Mouse (Mus musculus): ENCODE results near the gene Ccnk.

Ccnk gene

GRCm38 (mm10) chr12:108193878-108194277 lies 14.5 kb downstream of the Ccnk start:
- DNase-seq: no peak

GRCm38 (mm10) chr12:108195761-108196160 lies 16.4 kb downstream of the Ccnk start:
- DNase-seq: no peak

DNA sequence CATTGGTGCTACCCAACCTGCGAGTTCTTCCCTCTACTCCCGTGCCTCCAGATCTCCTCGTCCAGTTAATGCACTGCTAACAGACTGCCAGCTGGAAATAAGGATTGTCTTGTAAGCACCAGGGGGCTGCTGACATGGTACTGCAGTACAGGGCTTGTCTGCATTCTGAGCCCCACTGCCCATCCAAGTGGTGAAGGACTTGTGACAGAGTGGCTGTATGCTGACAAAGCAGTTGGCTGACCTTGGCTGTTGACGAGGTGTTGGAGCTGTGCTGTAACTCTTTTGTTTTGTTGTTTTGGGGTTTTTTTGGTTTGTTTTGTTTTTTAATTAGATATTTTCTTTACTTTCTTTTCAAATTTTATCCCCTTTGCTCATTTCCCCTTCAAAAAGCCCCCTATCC lies 19.1 kb downstream of the Ccnk start:
- no peak for DNase-seq

DNA sequence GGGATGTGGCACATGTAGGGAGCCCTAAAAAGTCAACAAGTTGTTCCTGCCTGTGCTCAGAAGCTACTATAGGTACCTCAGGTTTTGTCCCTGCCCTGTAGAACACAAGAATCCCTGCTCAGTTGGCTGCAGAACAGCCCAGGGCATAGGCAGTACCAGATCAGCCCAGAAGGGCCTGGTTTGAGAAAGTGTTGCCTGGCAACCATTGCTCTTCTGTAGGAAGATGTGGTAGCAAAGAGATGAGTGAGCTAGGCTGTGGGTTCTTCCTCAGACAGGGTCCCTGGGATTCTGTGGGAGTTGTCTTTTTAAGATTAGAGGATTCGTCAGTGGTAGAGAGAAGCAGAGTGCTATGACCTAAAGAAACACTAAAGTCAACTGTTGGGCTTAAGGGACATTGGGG lies 20.7 kb downstream of the Ccnk start:
- no peak for DNase-seq

DNA sequence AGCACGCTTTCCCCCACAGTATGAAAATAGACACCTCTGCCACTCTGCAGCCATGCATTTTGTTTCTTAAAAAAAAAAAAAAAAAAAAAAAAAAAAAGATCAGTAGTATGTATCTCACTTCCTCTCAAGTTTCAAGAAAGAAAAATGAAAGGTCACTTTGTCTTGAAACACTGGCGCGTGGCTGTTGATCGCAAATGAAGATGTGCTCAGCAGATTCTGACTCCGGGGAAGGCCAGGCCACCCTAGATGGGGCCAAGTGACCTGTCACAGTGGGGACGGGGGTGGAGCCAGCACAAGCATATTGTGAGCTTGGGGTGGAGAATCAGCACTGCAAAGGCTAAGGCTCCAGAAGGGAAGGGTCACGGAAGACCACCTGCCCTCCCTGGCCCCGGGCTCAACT lies 24.5 kb downstream of the Ccnk start:
- no peak for DNase-seq

- no peak for DNase-seq
Observed at GRCm38 (mm10) chr12:108204978-108205377, 25.6 kb downstream of the Ccnk start.

- peak; percentile 85 for DNase-seq
Observed at GRCm38 (mm10) chr12:108206641-108207040, 27.3 kb downstream of the Ccnk start.

DNA sequence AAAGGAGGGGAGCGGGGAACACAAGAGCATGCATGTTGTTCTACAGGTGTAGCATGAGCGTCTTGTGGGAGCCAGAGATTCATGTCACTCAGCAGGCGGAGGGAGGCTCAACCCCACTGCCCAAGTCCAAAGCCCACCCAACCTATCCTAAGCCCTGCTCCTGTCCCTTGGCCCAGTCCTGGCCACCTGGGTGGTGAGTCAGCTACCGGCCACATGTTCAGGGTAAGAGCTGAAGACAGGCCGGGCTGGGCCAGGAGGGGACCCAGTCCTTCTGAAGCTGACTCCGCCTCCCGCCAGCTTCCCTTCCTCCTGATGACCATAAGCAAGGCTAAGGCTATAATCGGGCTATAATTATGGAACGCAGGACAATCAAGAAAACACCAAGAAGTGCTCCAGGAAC lies 28.8 kb downstream of the Ccnk start:
- DNase-seq: peak; percentile 9

DNA sequence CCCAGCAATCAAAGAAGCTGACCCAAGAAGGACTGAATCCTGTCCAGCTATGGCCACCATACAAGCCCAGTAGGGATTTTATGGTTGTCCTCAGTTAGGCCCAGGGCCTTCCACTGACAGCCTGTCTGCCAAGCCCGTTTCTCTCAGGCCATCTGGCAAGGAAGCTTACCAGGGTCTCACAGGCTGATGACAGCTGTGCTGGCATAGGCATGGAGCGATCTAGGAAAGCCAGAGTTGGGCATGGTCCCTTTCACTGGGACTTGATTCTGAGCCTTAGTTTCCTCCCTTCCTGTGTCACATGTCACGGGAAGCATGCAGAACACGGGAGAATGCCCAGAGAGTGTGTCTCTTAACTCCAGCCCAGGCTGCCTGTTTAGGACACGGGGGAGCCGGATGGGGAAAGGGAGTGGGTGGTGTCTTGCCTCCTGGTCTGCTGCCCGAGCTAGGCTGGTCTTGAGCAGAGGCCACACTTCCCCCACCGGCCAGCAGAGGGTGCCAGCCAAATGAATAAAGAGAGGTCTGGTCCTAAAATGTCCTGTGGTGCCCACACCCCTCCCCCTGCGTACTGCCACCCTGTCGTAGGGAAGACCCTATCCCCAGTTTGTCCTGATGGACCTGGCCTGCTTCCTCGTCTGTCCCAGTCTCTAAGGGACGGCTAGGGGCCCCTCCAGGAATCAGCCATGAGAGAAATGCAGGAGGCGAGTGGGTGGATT lies 29.5 kb downstream of the Ccnk start:
- peak; percentile 81 for DNase-seq

- no peak for DNase-seq
Observed at GRCm38 (mm10) chr12:108210623-108211022, 31.2 kb downstream of the Ccnk start.

DNA sequence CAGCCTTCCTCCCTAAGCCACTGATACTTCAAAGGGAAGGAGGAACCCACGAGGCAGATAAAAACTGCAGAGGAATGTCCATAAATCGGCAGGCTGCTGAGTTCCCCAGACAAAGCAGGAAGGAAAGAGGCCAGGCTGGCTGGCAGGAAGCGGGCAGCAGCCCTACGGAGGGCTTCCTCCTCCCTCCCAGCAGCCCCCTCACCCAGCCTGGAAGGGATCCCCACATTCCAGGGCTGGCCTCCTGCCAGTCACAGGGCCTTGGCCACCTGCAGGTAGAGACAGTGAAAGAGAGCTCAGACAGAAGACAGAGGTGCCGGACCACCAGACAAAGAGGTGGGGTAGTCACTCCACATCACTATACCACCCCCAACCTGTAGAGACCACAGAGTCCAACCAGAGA lies 32.7 kb downstream of the Ccnk start:
- DNase-seq: no peak

GRCm38 (mm10) chr12:108212476-108212875 lies 33.1 kb downstream of the Ccnk start:
- no peak for DNase-seq

DNA sequence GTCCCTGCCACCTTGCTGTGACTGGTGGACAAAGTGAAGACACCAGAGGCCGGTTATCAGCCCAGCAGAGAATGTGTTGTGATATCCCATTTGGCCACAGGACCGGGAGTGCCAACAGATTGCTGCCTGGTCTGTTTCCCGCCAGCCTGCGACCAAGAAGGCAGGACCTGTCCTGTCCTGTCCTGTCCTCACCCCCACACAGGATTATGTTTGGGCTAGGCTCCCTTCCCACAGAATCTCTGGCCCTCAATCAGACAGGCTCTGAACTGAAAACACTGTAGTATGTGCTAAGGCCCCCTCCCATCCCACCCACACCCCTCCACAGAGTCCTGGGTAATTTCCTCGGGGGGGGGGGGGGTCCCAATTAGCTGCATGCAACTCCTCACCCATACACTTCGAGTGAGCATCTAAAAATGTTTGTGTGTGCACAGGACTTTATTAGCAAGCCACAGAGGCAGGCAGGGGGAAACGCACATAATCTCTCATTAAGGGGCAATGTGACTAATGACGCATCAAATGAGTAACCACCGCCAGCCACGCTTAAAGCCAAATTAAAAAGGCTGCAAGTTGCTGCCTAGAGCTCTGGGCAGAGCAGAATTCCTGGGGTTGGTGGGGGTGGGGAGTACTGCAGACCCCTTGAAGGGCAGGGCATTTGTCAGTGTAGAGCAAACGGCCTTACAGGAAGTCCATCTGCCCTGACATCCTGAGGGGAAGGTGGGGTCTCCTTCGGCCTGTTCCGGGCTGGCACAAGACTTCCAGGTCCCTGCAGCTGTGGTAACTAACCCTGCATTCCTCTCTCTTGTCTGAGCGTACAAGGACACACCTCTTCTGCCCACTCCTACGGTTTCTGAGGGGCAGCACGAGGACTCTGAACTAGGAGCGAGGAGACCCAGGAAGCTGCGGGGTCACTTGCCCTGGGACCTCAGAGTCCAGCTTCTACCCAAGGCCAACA lies 34.0 kb downstream of the Ccnk start:
- DNase-seq: no peak

GRCm38 (mm10) chr12:108215090-108215489 lies 35.7 kb downstream of the Ccnk start:
- no peak for DNase-seq

DNA sequence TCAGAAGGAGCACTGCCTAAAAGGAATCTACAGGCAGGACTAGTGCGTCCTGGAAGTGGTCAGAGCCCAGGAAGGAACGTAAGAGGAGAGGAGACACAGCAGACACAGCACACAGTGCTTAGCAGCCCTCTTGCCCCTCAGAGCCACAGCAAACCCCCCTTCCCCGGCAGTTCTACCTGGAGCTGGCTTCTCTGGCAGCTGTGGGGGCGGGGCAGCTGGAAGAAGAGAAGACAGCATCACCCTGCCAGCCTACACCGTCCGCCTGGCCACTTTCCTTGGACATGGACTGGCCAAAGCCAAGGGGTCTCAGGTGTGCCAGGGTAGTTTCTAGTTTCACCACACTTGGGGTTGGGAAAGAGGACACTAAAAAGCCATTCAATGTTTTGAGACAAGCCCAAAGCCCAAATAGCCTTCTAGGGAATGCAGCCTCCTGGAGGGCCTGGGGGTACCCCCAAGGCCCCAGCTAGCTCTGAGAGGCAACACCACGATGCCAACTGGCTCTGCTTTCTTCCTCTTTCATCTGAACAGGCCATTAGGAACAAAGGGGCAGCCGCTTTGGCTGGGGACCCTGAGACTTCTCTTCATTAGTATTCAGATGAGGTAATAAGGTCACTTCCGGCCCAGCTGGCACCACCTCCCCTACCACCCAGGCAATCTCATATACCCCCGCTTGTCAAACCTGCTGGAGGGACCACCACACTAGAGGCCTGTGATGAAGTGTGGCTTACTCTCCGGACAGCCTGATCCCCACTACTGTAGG lies 37.4 kb downstream of the Ccnk start:
- no peak for DNase-seq

DNA sequence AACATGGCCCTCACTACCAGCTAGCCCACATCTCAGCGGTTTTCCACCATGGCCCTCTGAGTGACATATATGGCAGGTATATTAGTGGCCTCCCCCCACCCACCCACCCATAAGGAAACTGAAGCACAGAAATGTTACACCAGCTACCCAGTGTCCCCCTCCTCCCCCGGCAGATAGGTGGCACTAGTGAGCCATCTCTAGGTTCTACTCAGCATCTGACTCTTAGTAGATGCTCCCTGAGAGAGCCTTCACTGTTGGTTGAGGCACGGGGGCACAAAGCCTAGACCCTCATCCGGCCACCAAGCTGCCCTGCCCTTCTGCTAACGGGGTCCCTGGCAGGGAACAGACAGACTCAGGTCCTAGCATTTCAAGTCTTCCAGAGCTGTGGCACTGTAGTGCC lies 38.2 kb downstream of the Ccnk start:
- peak; percentile 72 for DNase-seq

DNA sequence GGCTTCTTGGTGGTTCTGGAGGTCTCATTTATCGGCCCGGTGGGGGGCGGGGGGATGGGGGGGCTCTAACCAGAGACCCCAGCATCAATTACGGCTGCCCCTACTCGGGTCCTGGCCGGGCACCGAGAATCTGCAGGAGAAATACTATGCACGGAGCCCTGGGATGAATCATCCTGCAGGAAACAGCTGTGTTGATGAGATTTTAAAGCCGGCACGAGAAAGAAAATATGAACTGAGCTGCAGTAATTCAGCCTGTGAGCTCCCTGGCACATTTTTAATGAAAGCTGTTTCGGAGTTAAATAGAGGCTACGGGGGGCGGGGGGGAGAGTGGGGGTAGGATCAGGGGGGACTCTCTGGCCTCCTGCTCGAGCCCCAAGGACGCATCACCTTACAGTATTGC lies 39.8 kb downstream of the Ccnk start:
- no peak for DNase-seq

DNA sequence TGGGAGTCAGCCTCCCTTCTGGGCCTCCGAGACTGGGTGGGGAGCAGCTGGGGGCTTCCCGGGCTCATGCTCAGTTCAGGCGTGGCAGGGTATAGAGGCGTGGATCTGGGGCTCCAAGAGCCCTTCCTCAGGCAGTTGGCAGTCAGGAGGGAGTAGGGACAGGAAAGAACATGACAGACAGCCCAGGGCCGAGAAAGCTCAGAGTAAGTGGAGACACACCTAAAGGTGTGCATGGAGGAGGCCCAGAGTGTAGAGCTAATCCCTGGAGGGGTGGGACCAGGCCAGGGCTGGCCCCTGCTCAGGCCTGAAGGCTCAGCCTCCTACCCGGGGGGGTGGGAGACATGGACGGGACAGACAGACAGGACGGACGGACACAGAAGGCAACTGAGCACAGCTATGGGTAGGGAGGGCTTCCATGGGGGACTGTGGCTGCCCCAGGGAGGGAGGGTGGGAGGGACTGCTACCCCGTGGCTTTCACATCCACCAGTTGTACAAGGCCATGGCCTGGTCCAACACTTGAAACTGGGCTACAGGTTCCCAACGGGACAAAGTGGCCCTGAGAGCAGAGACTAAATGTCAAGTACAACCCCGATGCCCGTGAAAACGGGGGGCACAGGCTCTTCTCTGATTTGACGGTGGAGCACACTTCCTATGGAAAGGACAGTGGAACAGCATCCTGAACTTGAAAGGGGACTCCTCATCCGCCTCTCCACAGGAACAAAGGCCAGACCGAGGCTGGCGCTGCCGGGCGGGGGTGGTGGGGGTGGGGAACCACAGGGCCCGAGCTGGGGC lies 40.6 kb downstream of the Ccnk start:
- DNase-seq: no peak

GRCm38 (mm10) chr12:108220621-108221020 lies 41.2 kb downstream of the Ccnk start:
- DNase-seq: no peak

DNA sequence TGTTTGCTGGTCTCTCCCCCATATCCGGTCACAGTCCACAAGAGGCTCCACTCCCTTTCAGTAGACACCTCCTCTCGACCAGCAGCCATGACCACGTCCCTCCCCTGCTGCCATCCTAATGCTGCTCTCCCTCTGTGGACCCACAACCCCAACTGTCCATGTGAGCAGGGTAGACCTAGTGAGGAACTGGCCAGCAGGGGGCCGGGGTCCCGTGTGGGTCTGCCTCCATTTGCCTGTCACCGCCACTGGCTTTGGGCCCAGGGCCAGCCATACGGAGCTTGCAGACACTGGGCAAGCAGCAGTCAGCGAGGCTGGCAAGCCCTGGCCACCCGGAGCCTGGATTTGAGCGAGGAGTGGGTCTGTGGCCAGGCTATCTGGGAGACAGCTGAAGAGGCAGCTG lies 41.8 kb downstream of the Ccnk start:
- DNase-seq: no peak

DNA sequence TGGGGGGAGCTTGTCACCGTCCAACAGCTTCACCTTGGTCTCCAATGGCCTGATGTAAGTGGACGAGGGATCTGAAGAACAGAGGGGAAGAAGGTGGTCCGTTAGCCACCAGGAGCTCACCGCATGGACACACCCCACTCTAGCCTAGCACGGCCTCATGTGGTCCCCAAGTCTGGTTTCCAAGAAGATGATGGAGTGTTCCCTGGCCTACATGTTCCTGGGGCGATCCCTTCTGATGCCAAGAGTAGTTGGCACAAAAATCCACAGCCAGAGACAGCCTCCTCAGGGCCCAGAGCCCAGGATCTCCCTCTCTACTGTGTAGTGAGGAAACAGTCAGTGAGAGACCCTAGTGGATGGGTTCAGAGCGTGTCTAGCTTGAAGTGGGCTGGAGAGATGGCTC lies 42.3 kb downstream of the Ccnk start:
- no peak for DNase-seq

DNA sequence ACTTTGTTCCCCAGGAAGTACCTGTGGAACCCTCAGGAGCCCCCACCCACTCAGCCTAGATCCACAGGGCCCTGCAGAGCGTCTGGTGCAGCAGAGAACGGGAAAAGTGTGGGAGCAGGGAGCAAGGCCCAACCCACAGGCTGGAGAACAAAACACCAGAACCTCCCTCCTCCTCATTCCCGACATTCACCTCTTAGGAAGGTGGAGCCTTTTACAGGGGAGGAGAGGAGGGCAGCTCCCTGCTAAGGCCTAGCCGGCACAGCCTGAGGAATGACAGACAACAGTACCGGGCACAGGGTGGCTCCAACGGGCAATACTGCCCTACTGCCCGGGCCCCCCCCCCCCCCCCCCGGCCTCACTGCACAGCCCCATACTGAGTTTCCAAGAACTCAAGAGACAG lies 44.0 kb downstream of the Ccnk start:
- no peak for DNase-seq

GRCm38 (mm10) chr12:108225781-108226180 lies 46.4 kb downstream of the Ccnk start:
- peak; percentile 59 for DNase-seq

All from right cerebral cortex, postnatal 14 days (tissue).